Mouse (Mus musculus) skeletal muscle tissue, adult 2 months (tissue): ENCODE measurements around the gene Neurl2.
"Not testable (repeated sequence)": the region's sequence is repeated elsewhere in the genome, so short reads cannot be mapped to it uniquely, and the experiment has no call there.

Experiments
- DNase-seq: peaks from one replicate; pipeline ENCODE4 v3.0.0-alpha.2; 2012; ENCODE audit warnings: low read depth, low spot score

The Neurl2 gene

DNA sequence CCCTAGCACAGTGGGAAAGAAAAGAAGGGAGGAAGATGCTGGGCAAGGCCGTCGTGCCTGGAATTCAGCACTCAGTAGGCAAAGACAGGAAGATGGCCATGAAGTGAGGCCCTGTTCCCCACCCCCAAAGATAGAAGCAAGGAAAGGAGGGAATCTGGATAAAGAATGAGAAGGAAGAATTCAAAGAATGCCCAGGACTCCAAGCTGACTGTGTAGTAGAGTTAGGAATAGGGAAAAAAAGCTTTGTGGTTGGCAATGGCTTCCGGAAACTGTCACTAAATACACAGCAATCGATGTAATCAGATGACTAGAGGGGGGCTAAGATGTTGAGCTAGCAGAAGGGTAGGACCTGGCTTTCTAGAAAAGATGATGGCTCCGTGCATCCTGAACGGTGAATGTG, 16.1 kb downstream of the Neurl2 start:
- DNase-seq, result no peak

- DNase-seq, result no peak
Observed at GRCm38 (mm10) chr2:164815821-164816220, 17.4 kb downstream of the Neurl2 start.

- DNase-seq, result no peak
Observed at GRCm38 (mm10) chr2:164815348-164815747, 17.9 kb downstream of the Neurl2 start.

- DNase-seq, result no peak
Observed at GRCm38 (mm10) chr2:164813557-164813956, 19.7 kb downstream of the Neurl2 start.

GRCm38 (mm10) chr2:164806614-164807013, 26.6 kb downstream of the Neurl2 start:
- no peak for DNase-seq

- DNase-seq, result no peak
Observed at GRCm38 (mm10) chr2:164805332-164805718, 27.9 kb downstream of the Neurl2 start.

GRCm38 (mm10) chr2:164804533-164805331, 28.5 kb downstream of the Neurl2 start, which contains the start of the genes Acot8 and Zswim3:
TSS of gene Acot8 (minus strand) at chr2:164804882.
TSS of gene Zswim3 (plus strand) at chr2:164805098.
- peak; percentile 98 for DNase-seq

DNA sequence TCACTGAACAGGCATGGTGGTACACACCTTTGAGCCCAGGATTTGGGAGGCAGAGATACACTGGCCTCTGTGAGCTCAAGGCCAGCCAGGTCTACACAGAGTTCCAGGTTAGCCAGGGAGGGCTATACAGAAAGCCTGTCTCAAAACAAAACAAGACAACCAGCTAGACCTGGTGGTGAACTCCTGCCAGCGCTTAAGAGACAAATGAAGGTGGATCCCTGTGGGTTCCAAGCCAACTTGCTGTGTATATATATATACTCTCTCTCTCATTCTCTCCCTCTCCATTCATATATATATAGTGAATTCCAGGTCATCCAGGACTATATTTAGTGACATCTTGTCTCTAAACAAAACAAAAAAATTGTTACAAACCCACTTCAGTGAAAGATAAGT, 29.3 kb downstream of the Neurl2 start:
- no peak for DNase-seq

GRCm38 (mm10) chr2:164803201-164803920, 29.9 kb downstream of the Neurl2 start:
- no peak for DNase-seq

- no peak for DNase-seq
Observed at GRCm38 (mm10) chr2:164800252-164801004, 32.8 kb downstream of the Neurl2 start.

DNA sequence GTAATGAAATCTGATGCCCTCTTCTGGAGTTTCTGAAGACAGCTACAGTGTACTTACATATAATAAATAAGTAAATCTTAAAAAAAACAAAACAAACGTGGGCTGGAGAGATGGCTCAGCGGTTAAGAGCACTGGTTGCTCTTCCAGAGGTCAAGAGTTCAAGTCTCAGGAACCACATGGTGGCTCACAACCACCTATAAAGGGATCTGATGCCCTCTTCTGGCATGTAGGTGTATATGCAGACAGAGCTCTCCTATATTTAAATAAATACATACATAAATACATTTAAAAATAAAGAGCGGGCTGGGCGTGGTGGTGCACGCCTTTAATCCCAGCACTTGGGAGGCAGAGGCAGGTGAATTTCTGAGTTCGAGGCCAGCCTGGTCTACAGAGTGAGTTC, 34.7 kb downstream of the Neurl2 start:
- not testable (repeated sequence) for DNase-seq

DNA sequence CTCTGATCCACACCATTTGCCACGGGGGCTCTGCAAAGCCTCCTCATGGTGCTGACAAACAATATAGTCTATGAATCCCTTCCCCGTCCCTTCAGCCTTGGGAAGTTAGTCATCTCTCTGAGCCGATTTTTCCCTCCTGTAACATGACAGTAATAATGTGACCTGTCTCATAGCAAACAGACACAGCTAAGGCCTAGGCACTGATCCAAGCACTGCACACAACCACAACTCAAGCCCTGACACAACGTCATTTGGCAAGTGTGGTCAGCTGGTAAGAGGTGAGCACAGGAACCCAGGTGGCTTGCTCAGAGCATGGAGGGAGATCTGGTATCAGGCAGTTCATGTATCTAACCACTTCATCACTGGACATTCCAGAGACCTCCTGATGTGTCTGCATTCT, 37.4 kb downstream of the Neurl2 start:
- no peak for DNase-seq

- DNase-seq, result peak; percentile 85
Observed at GRCm38 (mm10) chr2:164794293-164794692, 39.0 kb downstream of the Neurl2 start.

DNA sequence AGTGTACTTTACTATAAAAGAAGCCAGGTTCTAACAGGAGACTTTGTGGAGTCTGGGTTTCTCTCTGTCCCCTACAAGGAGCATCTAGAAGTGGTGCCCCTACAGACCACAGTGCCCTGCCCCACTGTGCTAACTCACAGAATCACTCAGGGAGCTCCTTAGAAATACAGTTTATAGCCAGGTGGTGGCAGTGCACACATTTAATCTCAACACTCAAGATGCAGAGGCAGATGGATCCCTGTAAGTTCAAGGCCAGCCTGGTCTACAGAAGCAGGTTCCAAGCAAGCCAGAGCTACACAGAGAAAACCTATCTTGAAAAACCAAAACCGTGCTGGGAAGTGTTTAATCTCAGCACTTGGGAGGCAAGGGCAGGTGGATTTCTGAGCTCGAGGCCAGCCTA, 39.5 kb downstream of the Neurl2 start:
- DNase-seq, result no peak

- DNase-seq, result no peak
Observed at GRCm38 (mm10) chr2:164793236-164793635, 40.0 kb downstream of the Neurl2 start.

DNA sequence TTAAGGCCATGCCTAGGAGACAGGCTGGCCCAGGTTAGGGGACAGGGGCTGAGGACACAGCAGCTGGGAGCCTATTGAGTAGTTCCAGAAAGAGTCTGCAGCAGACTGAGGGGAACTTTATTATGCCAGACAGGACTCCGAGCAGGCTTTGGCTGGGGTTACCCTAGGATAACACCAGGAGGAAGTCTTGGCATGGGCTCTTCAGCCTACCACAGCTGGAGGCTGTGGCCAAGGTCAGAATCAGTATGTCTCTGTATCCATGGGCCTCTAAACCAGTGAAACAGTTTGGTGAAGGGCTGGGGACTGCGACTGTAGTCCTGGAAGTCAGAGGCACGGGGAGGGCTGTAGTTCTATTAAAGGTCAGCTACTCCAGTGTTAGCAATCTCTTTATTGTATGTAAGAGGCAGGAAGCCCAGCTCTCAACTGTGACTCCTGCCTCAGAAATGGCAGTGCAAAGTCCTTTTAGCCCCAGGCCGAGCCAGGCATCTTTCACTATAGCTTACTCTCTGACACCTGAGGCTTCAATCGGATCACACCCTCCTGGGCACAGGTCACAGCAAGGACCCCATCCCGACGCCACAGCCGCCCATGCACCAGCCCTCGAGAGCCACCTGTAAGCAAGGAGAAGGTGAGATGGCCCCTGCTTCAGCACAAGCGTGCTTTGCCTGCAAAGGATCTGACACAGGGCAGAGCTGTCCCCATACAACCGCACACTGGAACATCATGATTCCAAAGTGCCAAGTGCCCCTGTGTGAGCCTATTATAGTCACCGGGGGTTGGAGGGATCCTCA, 40.7 kb downstream of the Neurl2 start:
- DNase-seq, result no peak

GRCm38 (mm10) chr2:164791841-164792261, 41.4 kb downstream of the Neurl2 start:
- DNase-seq, result no peak

- no peak for DNase-seq
Observed at GRCm38 (mm10) chr2:164790451-164790850, 42.8 kb downstream of the Neurl2 start.

- DNase-seq, result no peak
Observed at GRCm38 (mm10) chr2:164788411-164788810, 44.8 kb downstream of the Neurl2 start.

GRCm38 (mm10) chr2:164787779-164788178, 45.5 kb downstream of the Neurl2 start:
- DNase-seq, result no peak

GRCm38 (mm10) chr2:164787032-164787431, 46.2 kb downstream of the Neurl2 start:
- no peak for DNase-seq
